Mouse (Mus musculus) ES-E14 (cell line): ENCODE measurements around the gene Fuca2. TPM values are rescaled to one million over a fixed set of nuclear protein-coding genes. Genes with fewer than 3 reads are reported as not detected.

ENCODE experiments used
- DNase-seq: peaks from one replicate; pipeline ENCODE4 v3.0.0-alpha.2; 2013; ENCODE audit warnings: low read depth, low spot score
- H3K27ac ChIP-seq: 2 replicates; pipeline ENCODE4 v1.5.1; 2012; ENCODE audit warnings: low read depth, mild to moderate bottlenecking, low read length, moderate library complexity, mixed read lengths; ENCODE audit not compliant: poor library complexity, insufficient read depth, severe bottlenecking
- H3K36me3 ChIP-seq: 2 replicates; pipeline ENCODE4 v1.6.1; 2012; ENCODE audit warnings: mild to moderate bottlenecking, low read length, moderate library complexity, mixed read lengths; ENCODE audit not compliant: control insufficient read depth, poor library complexity, insufficient read depth, severe bottlenecking
- H3K4me1 ChIP-seq, 2 experiments: fragments of 150-350 bp in 1 of 2; sonication (generic) in 1 of 2; 2 replicates each; pipeline ENCODE4 v1.6.1; 2012; ENCODE audit warnings: low read length in 2 of 2, mild to moderate bottlenecking in 1 of 2, mixed read lengths in 1 of 2; ENCODE audit not compliant: control insufficient read depth in 2 of 2, insufficient read depth in 2 of 2, poor library complexity in 1 of 2
- H3K4me3 ChIP-seq, 2 experiments: fragments of 150-350 bp in 1 of 2; sonication (generic) in 1 of 2; 2 replicates each; pipeline ENCODE4 v1.5.1; 2012; ENCODE audit warnings: low read length in 2 of 2, low read depth in 1 of 2, mild to moderate bottlenecking in 1 of 2, mixed read lengths in 1 of 2; ENCODE audit not compliant: insufficient read depth in 1 of 2, poor library complexity in 1 of 2, severe bottlenecking in 1 of 2
- H3K9ac ChIP-seq: 2 replicates; pipeline ENCODE4 v1.6.1; 2012; ENCODE audit warnings: low read depth, mild to moderate bottlenecking, low read length, mixed read lengths; ENCODE audit not compliant: poor library complexity, insufficient read depth, severe bottlenecking
- H3K9me3 ChIP-seq: fragments of 150-350 bp; sonication (generic); 2 replicates; pipeline ENCODE4 v1.6.1; 2012; ENCODE audit warnings: low read depth, mild to moderate bottlenecking, low read length; ENCODE audit not compliant: control insufficient read depth, insufficient read depth
- CHD2 ChIP-seq: IDR thresholded peaks from 2 replicates; pipeline ENCODE4 v1.6.1; 2014; ENCODE audit warnings: mild to moderate bottlenecking, low read depth, low read length, inconsistent platforms
- HCFC1 ChIP-seq: IDR thresholded peaks from 2 replicates; pipeline ENCODE4 v1.6.1; 2012; ENCODE audit warnings: low read length, inconsistent platforms, borderline replicate concordance; ENCODE audit not compliant: insufficient read depth
- MAFK ChIP-seq: IDR thresholded peaks from 2 replicates; pipeline ENCODE4 v1.6.1; 2014; ENCODE audit warnings: mild to moderate bottlenecking, low read depth, low read length, inconsistent platforms; ENCODE audit not compliant: insufficient read depth
- ZC3H11A ChIP-seq: IDR thresholded peaks from 2 replicates; pipeline ENCODE4 v1.6.1; 2012; ENCODE audit warnings: low read depth, mild to moderate bottlenecking, inconsistent platforms, low read length, borderline replicate concordance
- ZNF384 ChIP-seq: IDR thresholded peaks from 2 replicates; pipeline ENCODE4 v1.6.1; 2012; ENCODE audit warnings: low read depth, low read length, inconsistent platforms
- in situ Hi-C, 2 experiments: fragments of 600-800 bp; cut with MboI; formaldehyde crosslinking; loops; one replicate each; pipeline ENCODE4 v1.15.1; 2025; ENCODE audit warnings: low sequenced_read_pairs in 2 of 2, inconsistent platforms in 1 of 2; ENCODE audit not compliant: unreplicated experiment in 2 of 2
- total RNA-seq: library from RNA; depleted of rRNA; stranded (reverse); fragments of 300-350 nt; gene quantifications from 2 replicates; pipeline ENCODE4 v1.2.3, GENCODE M21; 2012

The Fuca2 gene
- total RNA-seq, 1 experiment = 11.6 TPM

DNA sequence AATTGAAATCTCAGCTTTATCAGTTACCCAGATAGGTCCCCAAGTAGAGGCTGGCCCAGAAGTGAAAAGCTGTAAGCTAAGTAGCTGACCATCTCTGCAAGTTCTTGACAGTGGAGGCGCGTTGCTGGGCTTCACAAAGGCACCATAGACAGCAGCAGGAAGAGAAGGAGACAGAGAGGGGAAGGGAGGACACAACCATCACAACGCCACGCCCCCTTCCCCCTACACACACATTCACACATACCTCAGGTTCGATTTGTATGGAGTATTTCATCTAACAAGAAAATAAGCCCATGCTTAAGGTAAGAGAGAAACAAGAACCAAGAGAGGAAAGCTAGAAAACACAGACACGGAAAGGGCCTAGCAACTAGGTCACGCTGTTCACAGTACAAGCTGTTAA, 24.2 kb upstream of the Fuca2 start:
- Histone ChIP-seq H3K9me3 (no peaks in the 10 kb centered on the region), H3K4me1 (peaks cover 0 to 4% of the 10 kb centered on the region in 2 experiments; a peak in 1 of 4 replicates), H3K4me3 (no peak overlapping the region), H3K9ac (no peak overlapping the region), H3K36me3 (no peaks in the 10 kb centered on the region), H3K27ac (no peak overlapping the region)
- in situ Hi-C loops = no loop called here
- TF ChIP-seq CHD2 (no peak), ZC3H11A (no peak), MAFK (no peak), ZNF384 (no peak), HCFC1 (no peak)
- DNase-seq = no peak

DNA sequence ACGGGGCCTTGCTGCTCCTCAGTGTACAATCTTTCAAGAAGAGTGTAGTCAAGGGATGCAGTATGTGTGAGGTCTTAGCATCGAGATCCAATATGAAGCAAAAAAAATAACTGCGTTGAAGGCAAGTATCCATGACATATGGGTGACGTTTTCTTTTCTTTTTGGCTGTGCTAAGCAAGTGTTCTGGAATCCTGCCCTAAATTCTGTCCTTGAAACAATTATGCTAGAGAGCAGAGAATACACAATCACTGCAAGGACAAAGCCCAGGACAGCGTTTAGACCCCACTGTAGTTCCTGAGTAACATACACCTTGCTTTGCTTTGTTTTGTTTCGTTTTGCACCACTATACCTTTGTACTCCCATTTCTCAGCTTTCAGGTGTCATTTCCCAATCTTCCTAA, 20.0 kb upstream of the Fuca2 start:
- TF ChIP-seq ZNF384 (no peak), HCFC1 (no peak), MAFK (no peak), ZC3H11A (no peak), CHD2 (no peak)
- no peak overlapping the region for H3K9ac ChIP-seq
- in situ Hi-C loops = no loop called here
- H3K4me3 ChIP-seq = no peak overlapping the region
- H3K27ac ChIP-seq = no peak overlapping the region
- H3K4me1 ChIP-seq = peaks cover 0 to 4% of the 10 kb centered on the region in 2 experiments; a peak in 1 of 4 replicates
- H3K9me3 ChIP-seq = no peaks in the 10 kb centered on the region
- H3K36me3 ChIP-seq = no peaks in the 10 kb centered on the region
- DNase-seq = no peak

DNA sequence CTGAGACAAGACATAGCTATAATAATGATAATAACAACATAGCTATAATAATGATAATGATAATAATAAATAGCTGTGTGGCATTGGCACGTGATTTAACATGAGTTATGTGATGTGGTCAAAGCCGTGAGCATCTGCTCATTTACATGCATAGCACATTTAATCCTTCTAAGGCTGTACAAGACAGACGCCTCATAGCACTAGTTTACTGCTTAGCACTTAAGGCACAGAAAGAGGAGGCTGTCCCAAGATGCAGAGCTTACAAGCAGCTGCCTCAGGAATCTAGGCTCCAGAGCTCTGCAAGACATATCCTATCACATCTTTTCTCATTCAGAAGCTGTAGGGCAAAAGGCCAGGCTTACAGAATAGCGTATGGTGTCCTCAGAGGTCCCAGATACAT, 13.4 kb upstream of the Fuca2 start:
- TF ChIP-seq HCFC1 = no peak
- no peak for TF ChIP-seq MAFK
- no peak for TF ChIP-seq ZNF384
- no peak for TF ChIP-seq ZC3H11A
- no peak for TF ChIP-seq CHD2
- no peak overlapping the region for H3K27ac ChIP-seq
- DNase-seq = no peak
- H3K9me3 ChIP-seq = no peaks in the 10 kb centered on the region
- H3K36me3 ChIP-seq = no peaks in the 10 kb centered on the region
- in situ Hi-C loops = no loop called here
- no peak overlapping the region for H3K4me3 ChIP-seq
- H3K9ac ChIP-seq = no peak overlapping the region
- no peaks in the 10 kb centered on the region for H3K4me1 ChIP-seq

DNA sequence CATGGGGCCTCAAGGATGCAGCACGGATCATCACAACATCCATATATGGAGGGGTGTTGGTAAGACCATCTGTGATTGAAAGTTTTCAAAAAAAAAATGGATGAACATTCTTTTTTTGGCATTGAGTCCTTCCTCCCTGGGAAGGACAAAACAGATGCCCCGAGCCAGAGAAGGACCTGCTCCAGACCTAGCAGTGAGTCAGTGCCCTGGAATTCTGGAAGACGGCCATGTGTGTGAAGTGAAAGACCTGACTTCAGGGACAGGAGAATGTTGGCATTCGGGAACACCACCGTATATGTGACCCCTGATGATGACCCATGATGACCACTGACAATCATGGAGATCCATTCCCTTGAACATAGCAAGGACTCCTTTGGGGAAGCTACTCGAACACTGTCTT, 9.7 kb upstream of the Fuca2 start:
- no peaks in the 10 kb centered on the region for H3K4me1 ChIP-seq
- TF ChIP-seq ZNF384 (no peak), HCFC1 (no peak), ZC3H11A (no peak), CHD2 (no peak), MAFK (no peak)
- no peak overlapping the region for H3K9ac ChIP-seq
- DNase-seq = no peak
- no peaks in the 10 kb centered on the region for H3K9me3 ChIP-seq
- H3K27ac ChIP-seq = no peak overlapping the region
- in situ Hi-C loops = no loop called here
- H3K36me3 ChIP-seq = no peaks in the 10 kb centered on the region
- no peak overlapping the region for H3K4me3 ChIP-seq

DNA sequence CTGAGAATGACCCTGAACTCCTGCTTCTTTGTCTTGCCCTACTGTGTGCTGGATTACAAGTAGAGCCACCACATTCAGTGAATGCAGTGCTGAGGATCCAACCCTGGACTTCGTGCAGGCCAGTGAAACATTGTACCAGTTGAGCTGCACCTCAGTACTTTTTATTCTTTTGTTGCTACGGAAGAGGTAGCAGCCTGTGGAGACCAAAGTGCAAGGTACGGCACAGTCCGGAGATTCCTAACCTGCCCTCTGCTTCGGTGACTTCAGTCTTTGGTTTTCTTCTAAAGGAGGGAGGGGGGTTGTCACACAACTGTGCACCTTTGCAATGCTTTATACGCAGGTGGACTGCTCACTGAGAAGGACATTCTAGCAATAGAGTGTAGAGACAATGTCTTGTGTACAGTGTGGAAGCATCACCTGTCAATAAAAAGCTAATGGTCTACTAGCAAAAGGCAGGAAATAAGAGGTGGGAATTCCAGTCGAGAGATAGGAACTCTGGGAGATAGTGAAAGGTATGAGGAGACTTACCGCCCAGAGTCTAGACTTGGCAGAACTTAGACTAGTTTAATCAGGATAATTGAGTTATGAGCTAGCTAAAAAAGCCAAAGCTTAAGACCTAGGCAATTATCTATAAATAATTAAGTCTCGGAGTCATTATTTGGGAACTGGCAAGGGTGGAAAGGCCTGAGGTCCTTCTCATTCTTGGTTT, 5.2 kb upstream of the Fuca2 start:
- TF ChIP-seq MAFK (no peak), HCFC1 (no peak), CHD2 (no peak), ZNF384 (no peak), ZC3H11A (no peak)
- H3K9me3 ChIP-seq = no peaks in the 10 kb centered on the region
- no peak overlapping the region for H3K4me3 ChIP-seq
- DNase-seq = no peak
- in situ Hi-C loops = no loop called here
- H3K36me3 ChIP-seq = no peaks in the 10 kb centered on the region
- H3K27ac ChIP-seq = no peak overlapping the region
- no peak overlapping the region for H3K9ac ChIP-seq
- no peaks in the 10 kb centered on the region for H3K4me1 ChIP-seq
